Mouse (Mus musculus) midbrain, embryonic 16.5 days (tissue): ENCODE results near the gene Tiam2. TPM values are rescaled to one million over a fixed set of nuclear protein-coding genes. Genes with fewer than 3 reads are reported as not detected.

Source experiments
- ATAC-seq: fragments of 200-750 bp; cut with Nextera tagmentation; 2 replicates; pipeline ENCODE4 v1.8.0; 2017; ENCODE audit warnings: moderate TSS enrichment
- H3K27ac ChIP-seq: fragments of 300-500 bp; sonication (generic); 2 replicates; pipeline ENCODE4 v1.5.1; 2014; ENCODE audit warnings: mild to moderate bottlenecking, low read length, mixed read lengths
- H3K27me3 ChIP-seq: fragments of 300-500 bp; sonication (generic); 2 replicates; pipeline ENCODE4 v1.6.1; 2014; ENCODE audit warnings: low read depth, low read length, mixed read lengths; ENCODE audit not compliant: control insufficient read depth, insufficient read depth
- H3K36me3 ChIP-seq: fragments of 300-500 bp; sonication (generic); 2 replicates; pipeline ENCODE4 v1.6.1; 2014; ENCODE audit warnings: mild to moderate bottlenecking, low read length, moderate library complexity, mixed read lengths; ENCODE audit not compliant: control insufficient read depth, insufficient read depth
- H3K4me1 ChIP-seq: fragments of 300-500 bp; sonication (generic); 2 replicates; pipeline ENCODE4 v1.6.1; 2014; ENCODE audit warnings: mild to moderate bottlenecking, low read length, mixed read lengths; ENCODE audit not compliant: control insufficient read depth, insufficient read depth
- H3K4me2 ChIP-seq: fragments of 300-500 bp; sonication (generic); 2 replicates; pipeline ENCODE4 v1.6.1; 2014; ENCODE audit warnings: mild to moderate bottlenecking, low read length, mixed read lengths
- H3K4me3 ChIP-seq: fragments of 300-500 bp; sonication (generic); 2 replicates; pipeline ENCODE4 v1.5.1; 2014; ENCODE audit warnings: low read depth, mild to moderate bottlenecking, low read length, moderate library complexity, mixed read lengths
- H3K9ac ChIP-seq: fragments of 300-500 bp; sonication (generic); 2 replicates; pipeline ENCODE4 v1.6.1; 2014; ENCODE audit warnings: low read depth, low read length, mixed read lengths
- H3K9me3 ChIP-seq: fragments of 300-500 bp; sonication (generic); replicated peaks from 2 replicates; pipeline ENCODE4 v1.6.1; 2014; ENCODE audit warnings: mild to moderate bottlenecking, low read length, mixed read lengths; ENCODE audit not compliant: control insufficient read depth, poor library complexity, severe bottlenecking
- whole genome bisulfite sequencing: fragments of 180-500 bp; shearing (Covaris S2); extraction: QIAGEN DNeasy Blood & Tissue Kit; methylation state at CpG from one replicate; pipeline ENCODE4 v1.1.7; 2014; 5-methylcytosine and 5-hydroxymethylcytosine counted together
- polyA plus RNA-seq: library from polyadenylated mRNA; unstranded; fragments of >200 nt; fragmentation: Nextera tagmentation; extraction: Ambion mirVana; gene quantifications from 2 replicates; pipeline ENCODE4 v1.2.1, GENCODE M21; 2015

Tiam2 gene
- polyA plus RNA-seq, 1 experiment from 2014 or later, result 4.7 TPM

- 63% methylated on average over 7 of the region's 7 CpGs for WGBS
- H3K27me3 ChIP-seq, result no peaks in the 10 kb centered on the region
- no peak for ATAC-seq
- no peak overlapping the region for H3K9ac ChIP-seq
- no peak overlapping the region for H3K4me3 ChIP-seq
- H3K4me2 ChIP-seq, result no peak overlapping the region
- H3K36me3 ChIP-seq, result no peaks in the 10 kb centered on the region
- H3K9me3 ChIP-seq, result no peaks in the 10 kb centered on the region
- H3K27ac ChIP-seq, result no peak overlapping the region
- no peaks in the 10 kb centered on the region for H3K4me1 ChIP-seq
Observed at GRCm38 (mm10) chr17:3547725-3548124, 221.4 kb downstream of the Tiam2 start.

GRCm38 (mm10) chr17:3556251-3556650 lies 229.9 kb downstream of the Tiam2 start:
- WGBS, result 78% methylated on average over 1 of the region's 1 CpGs
- peaks cover 11% of the 10 kb centered on the region for H3K4me1 ChIP-seq
- H3K9ac ChIP-seq, result no peak overlapping the region
- no peak overlapping the region; the same call in 1 of the 2 replicates for H3K4me2 ChIP-seq
- H3K36me3 ChIP-seq, result no peaks in the 10 kb centered on the region
- H3K4me3 ChIP-seq, result no peak overlapping the region
- no peaks in the 10 kb centered on the region for H3K27me3 ChIP-seq
- H3K27ac ChIP-seq, result no peak overlapping the region
- ATAC-seq, result no peak
- no peaks in the 10 kb centered on the region for H3K9me3 ChIP-seq

- H3K36me3 ChIP-seq, result no peaks in the 10 kb centered on the region
- WGBS, result 1% methylated on average over 60 of the region's 60 CpGs
- H3K27ac ChIP-seq, result peak within 1 kb of the TSS; percentile 87
- peak within 1 kb of the TSS; percentile 61 for H3K4me3 ChIP-seq
- H3K9me3 ChIP-seq, result no peaks in the 10 kb centered on the region
- H3K4me2 ChIP-seq, result peak within 1 kb of the TSS; percentile 76
- no peaks in the 10 kb centered on the region for H3K27me3 ChIP-seq
- peaks cover 11% of the 10 kb centered on the region for H3K4me1 ChIP-seq
- ATAC-seq, result peak; percentile 100
- peak within 1 kb of the TSS; percentile 67 for H3K9ac ChIP-seq
Observed at GRCm38 (mm10) chr17:3557331-3558311, 231.2 kb downstream of the Tiam2 start, which contains the start of gene Tfb1m. TSS of gene Tfb1m (minus strand) at chr17:3557781.

- Histone ChIP-seq H3K27ac (peak overlapping the region; percentile 87), H3K36me3 (no peaks in the 10 kb centered on the region), H3K9me3 (no peaks in the 10 kb centered on the region), H3K4me3 (peak overlapping the region; percentile 61), H3K27me3 (no peaks in the 10 kb centered on the region), H3K9ac (no peak overlapping the region), H3K4me1 (peaks cover 11% of the 10 kb centered on the region), H3K4me2 (peak overlapping the region; percentile 65)
- ATAC-seq, result no peak
- 59% methylated on average over 9 of the region's 9 CpGs for WGBS
Observed at GRCm38 (mm10) chr17:3558356-3558870, 232.0 kb downstream of the Tiam2 start.

- Histone ChIP-seq H3K27me3 (no peaks in the 10 kb centered on the region), H3K4me2 (no peak overlapping the region)
- WGBS, result 64% methylated on average over 3 of the region's 3 CpGs
Observed at GRCm38 (mm10) chr17:3560534-3560933, 234.2 kb downstream of the Tiam2 start.

GRCm38 (mm10) chr17:3562405-3562804 lies 236.0 kb downstream of the Tiam2 start:
- Histone ChIP-seq H3K4me3 (no peak overlapping the region), H3K27ac (no peak overlapping the region), H3K27me3 (no peaks in the 10 kb centered on the region), H3K4me1 (peaks cover 6% of the 10 kb centered on the region; the same call in 1 of the 2 replicates), H3K9ac (no peak overlapping the region), H3K4me2 (no peak overlapping the region), H3K9me3 (no peaks in the 10 kb centered on the region), H3K36me3 (no peaks in the 10 kb centered on the region)
- WGBS, result 63% methylated on average over 8 of the region's 8 CpGs
- no peak for ATAC-seq

More at GRCm38 (mm10) chr17:3560534-3560933, 234.2 kb downstream of the Tiam2 start:
- ATAC-seq, result no peak
- Histone ChIP-seq H3K36me3 (no peaks in the 10 kb centered on the region), H3K9ac (no peak overlapping the region), H3K4me1 (peaks cover 11% of the 10 kb centered on the region), H3K9me3 (no peaks in the 10 kb centered on the region), H3K4me3 (no peak overlapping the region), H3K27ac (no peak overlapping the region)

GRCm38 (mm10) chr17:3570876-3571275 lies 244.5 kb downstream of the Tiam2 start:
- no peak overlapping the region for H3K27ac ChIP-seq
- ATAC-seq, result peak; percentile 48; the same call in 1 of the 2 replicates
- H3K4me1 ChIP-seq, result peaks cover 2% of the 10 kb centered on the region; the same call in 1 of the 2 replicates
- WGBS, result 4% methylated on average over 12 of the region's 12 CpGs
- H3K27me3 ChIP-seq, result no peaks in the 10 kb centered on the region
- H3K4me3 ChIP-seq, result no peak overlapping the region
- H3K9ac ChIP-seq, result no peak overlapping the region
- H3K9me3 ChIP-seq, result no peaks in the 10 kb centered on the region
- H3K4me2 ChIP-seq, result peak overlapping the region; percentile 14; the same call in 1 of the 2 replicates
- H3K36me3 ChIP-seq, result no peaks in the 10 kb centered on the region
